Comparison of ENCODE assay signal across 8 mouse cellular contexts in genomic region chr2:121955765-121956223, GRCm38 (mm10). TPM values are rescaled to one million over a fixed set of nuclear protein-coding genes. Genes with fewer than 3 reads are reported as not detected.
DNase-seq lines count a peak whose midpoint lies in the region; ATAC-seq and TF ChIP-seq lines count a peak whose summit lies in the region.

Gene Ctdspl2 (plus strand): TSS chr2:121956001.
Gene Mageb3 (minus strand): TSS chr2:121956092.

- peak; percentile 52; the same call in 1 of the 2 replicates for TF ChIP-seq POLR2A in lung, adult 2 months (IDR thresholded peaks at IDR 0.05; ENCODE audit: borderline replicate concordance, extremely low read depth, low read depth, low read length)

- WGBS in forebrain, embryonic 13.5 days: under 1% methylated on average over 41 of the region's 48 CpGs
- 1% methylated on average over 48 of the region's 48 CpGs for WGBS in large intestine, adult 2 months
- under 1% methylated on average over 48 of the region's 48 CpGs for WGBS in lung, adult 2 months

- peak; percentile 93 for DNase-seq in ES-CJ7 (ENCODE audit: low read depth, low spot score)
- peak; percentile 97 to 98 for DNase-seq in heart, postnatal 10 days
- DNase-seq in large intestine, adult 2 months (ENCODE audit: low read depth, low spot score): peak; percentile 77
- peak; percentile 97 for DNase-seq in lung, adult 2 months
- DNase-seq in thymus, adult 18-20 months: peak; percentile 93

- H3K4me2 ChIP-seq in forebrain, embryonic 13.5 days: peak within 1 kb of the TSS; percentile 85

- intact Hi-C loops in heart, postnatal 10 days (cut with DNase I): loop anchor here (5.0 kb wide), 1 partner anchor 88 kb away; the partner anchor contains the start of gene Casc4

- H3K27me3 ChIP-seq in forebrain, embryonic 13.5 days: no peaks in the 10 kb centered on the region

- TF ChIP-seq CTCF in lung, adult 2 months (IDR thresholded peaks at IDR 0.05; ENCODE audit: insufficient read depth, low read length): no peak

- peak within 1 kb of the TSS; percentile 97 for H3K9ac ChIP-seq in forebrain, embryonic 13.5 days

- H3K4me1 ChIP-seq in forebrain, embryonic 13.5 days: peaks cover 25% of the 10 kb centered on the region
- H3K4me1 ChIP-seq in lung, adult 2 months (ENCODE audit: control insufficient read depth, insufficient read depth, low read length): peaks cover 7% of the 10 kb centered on the region

- ATAC-seq in cerebellum, adult (ENCODE audit: insufficient number of reproducible peaks, low FRiP score, low TSS enrichment): peak; percentile 94
- ATAC-seq in forebrain, embryonic 13.5 days: peak; percentile 97
- ATAC-seq in neutrophil, adult 5-6 weeks (ENCODE audit: extremely low read depth, insufficient number of reproducible peaks, low FRiP score, poor library complexity, severe bottlenecking): peak; percentile 92

- no peaks in the 10 kb centered on the region for H3K9me3 ChIP-seq in forebrain, embryonic 13.5 days (replicated peaks)

- H3K27ac ChIP-seq in forebrain, embryonic 13.5 days: peak within 1 kb of the TSS; percentile 91

- peak within 1 kb of the TSS; percentile 97 for H3K4me3 ChIP-seq in forebrain, embryonic 13.5 days
- peak within 1 kb of the TSS; percentile 97 for H3K4me3 ChIP-seq in lung, adult 2 months (replicated peaks; ENCODE audit: extremely low read depth, low read depth, low read length)

- H3K36me3 ChIP-seq in forebrain, embryonic 13.5 days (ENCODE audit: poor library complexity, severe bottlenecking): peaks cover 7% of the 10 kb centered on the region

RNA-seq across cellular contexts. Expression of gene Ctdspl2, which starts in this region (rescaled TPM):
- 55.7 and 59.9 TPM in 2 replicates for polyA plus RNA-seq in forebrain, embryonic 13.5 days (2015; fragmentation: Nextera tagmentation; extraction: Ambion mirVana)
- 10 to 100 TPM; 27.7 to 28.2 TPM for total RNA-seq in heart, postnatal 10 days (2021)
- polyA plus RNA-seq in large intestine, adult 2 months (2012; rRNA removed): 3.1 and 4.8 TPM in 2 replicates
- 4.6 and 5.8 TPM in 2 replicates for polyA plus RNA-seq in lung, adult 2 months (2012; rRNA removed)
- 60.2 and 69.8 TPM in 2 replicates for total RNA-seq in neutrophil, adult 5-6 weeks (2017)

RNA-seq across cellular contexts. Expression of gene Mageb3, which starts in this region (rescaled TPM):
- polyA plus RNA-seq in forebrain, embryonic 13.5 days (2015; fragmentation: Nextera tagmentation; extraction: Ambion mirVana): 0.77 and 0.79 TPM in 2 replicates
- not detected for total RNA-seq in heart, postnatal 10 days (2021)
- polyA plus RNA-seq in large intestine, adult 2 months (2012; rRNA removed): not detected in 2 replicates
- polyA plus RNA-seq in lung, adult 2 months (2012; rRNA removed): not detected in 2 replicates
- total RNA-seq in neutrophil, adult 5-6 weeks (2017): 0.25 TPM in 1 of 2 replicates, not detected in the other

Comparison
In these comparisons a context has a peak if more than half of its experiments do, and no peak if none do; other contexts are left out.
1. Peak in every context shown above with its lines: DNase-seq, ATAC-seq, H3K4me3 ChIP-seq and H3K27ac ChIP-seq.